In the genomic region with DNA sequence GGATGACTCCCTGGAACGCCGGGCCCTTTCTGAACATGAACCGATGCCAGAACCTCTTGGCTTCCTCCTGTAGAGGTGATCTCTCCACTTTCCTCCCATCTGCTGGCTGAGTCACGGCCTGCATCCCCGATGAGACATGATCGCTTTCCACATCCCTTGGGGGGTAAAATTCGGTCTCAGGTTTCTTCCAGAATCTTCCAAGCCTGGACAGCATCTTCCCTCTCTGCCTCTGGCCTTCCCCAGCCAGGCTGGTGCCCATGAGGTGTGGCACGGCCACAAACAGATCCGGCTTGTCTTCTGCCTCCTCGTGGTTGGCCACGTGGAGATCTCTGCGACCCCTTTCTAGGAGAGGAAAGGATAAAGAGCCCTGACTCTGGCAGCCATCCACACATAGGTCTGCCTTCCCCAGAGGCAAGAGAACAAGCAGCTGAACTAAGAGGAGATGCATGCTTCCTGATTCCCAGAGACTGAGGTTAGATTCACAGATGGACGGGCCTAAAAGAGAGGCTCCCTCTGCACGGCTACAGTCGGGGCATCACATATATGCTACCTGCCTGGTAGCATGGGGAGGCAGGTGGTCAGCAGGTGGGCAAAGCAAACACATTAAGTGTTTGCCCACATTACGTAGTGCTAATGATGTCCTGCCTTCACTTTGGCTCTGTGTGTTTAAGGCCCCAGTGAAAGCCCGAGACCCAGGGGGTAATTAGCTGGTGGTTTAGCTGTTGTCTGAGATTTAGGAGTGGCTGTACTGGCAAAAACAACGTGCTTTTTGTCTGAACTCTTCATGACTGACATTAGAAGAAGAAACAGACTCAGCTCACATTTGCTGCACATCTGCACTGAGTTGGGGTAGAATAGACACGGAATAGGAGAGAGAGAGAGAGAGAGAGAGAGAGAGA, we compare ENCODE assay signal across 9 mouse cellular contexts. TPM values are rescaled to one million over a fixed set of nuclear protein-coding genes. Genes with fewer than 3 reads are reported as not detected.
DNase-seq lines count a peak whose midpoint lies in the region.
"Had no signal": no experiment of that assay in that cellular context is flagged by ENCODE, and none has a peak within 500 bp of the region (broad histone marks: within the 10 kb centered on the region; RNA-seq: fewer than 3 reads in every experiment).

A gene (minus strand): TSS at position 513 of the 899 bp plus-strand sequence.

- DNase-seq in 3134 (ENCODE audit: extremely low read depth, insufficient read length, low spot score) (peak; percentile 13), 3T3-L1 (ENCODE audit: low read depth, low spot score) (peak; percentile 42), liver (no peak)
- peak; percentile 66 for DNase-seq in cerebellum, adult 9-11 months
- DNase-seq in gastrocnemius, postnatal 10 days = peak; percentile 7
- no peak for DNase-seq in kidney, postnatal 25 days
- no peak for DNase-seq in testis, postnatal 14 days (ENCODE audit: low spot score)
- DNase-seq: kidney, adult 8-10 months; lung, postnatal 4 days had no signal

RNA-seq across cellular contexts. Expression of the gene that starts here (rescaled TPM):
- not detected for total RNA-seq in gastrocnemius, postnatal 10 days (2021)

Comparison
In these comparisons a context has a peak if more than half of its experiments do, and no peak if none do; other contexts are left out.
1. Peak in DNase-seq in gastrocnemius, postnatal 10 days; RNA of the gene not detected or under 1 TPM.
2. DNase-seq: peak in 3134 (single experiment), 3T3-L1 (single experiment) and cerebellum, adult 9-11 months (single experiment); none in kidney, postnatal 25 days (0 of 2), liver (single experiment) and testis, postnatal 14 days (single experiment).